Mouse (Mus musculus): ENCODE data around the gene Kcng3.

The Kcng3 gene

DNA sequence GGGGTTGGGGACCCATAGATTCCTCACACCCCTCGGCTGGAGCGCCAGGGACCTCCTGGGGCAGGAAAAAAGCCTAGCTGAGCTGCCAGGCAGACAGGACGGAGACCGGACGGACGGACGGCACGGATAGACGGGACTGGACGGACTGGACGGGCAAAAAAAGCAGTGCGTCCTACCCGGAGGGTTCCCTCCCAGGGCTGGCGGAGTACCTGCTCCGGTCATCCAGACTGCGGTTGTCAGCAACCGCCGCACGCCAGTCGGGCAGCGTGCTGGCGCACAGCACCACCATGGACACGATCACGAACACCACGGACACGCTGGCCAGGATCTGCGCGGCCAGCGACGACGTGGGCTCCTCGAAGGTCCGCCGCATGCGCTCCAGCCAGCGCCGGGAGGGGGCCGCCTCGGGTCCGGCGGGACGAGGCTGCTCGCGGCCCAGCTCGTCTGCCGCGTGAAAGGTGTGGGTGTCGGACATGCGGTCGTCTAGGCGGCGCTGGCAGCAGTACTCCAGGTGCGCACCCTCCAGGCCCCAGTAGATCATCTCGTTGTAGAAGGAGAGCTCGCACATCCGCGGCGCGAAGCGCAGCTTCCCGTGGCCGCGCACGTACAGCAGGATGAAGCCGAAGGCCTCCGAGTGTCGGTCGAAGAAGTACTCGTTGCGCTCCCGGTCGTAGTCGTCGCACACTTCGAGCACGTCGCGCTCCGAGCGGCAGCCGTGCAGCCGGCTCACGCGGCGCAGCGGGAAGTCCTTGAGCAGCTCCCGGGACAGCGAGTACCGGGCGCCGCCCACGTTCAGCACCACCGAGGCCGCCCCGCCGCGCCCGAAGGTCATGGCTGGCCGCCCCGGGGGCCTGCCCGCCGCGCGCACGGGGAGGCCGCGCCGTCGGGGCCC lies 662 bp downstream of the Kcng3 start:
- DNase-seq: peak; percentile 28 to 29

DNA sequence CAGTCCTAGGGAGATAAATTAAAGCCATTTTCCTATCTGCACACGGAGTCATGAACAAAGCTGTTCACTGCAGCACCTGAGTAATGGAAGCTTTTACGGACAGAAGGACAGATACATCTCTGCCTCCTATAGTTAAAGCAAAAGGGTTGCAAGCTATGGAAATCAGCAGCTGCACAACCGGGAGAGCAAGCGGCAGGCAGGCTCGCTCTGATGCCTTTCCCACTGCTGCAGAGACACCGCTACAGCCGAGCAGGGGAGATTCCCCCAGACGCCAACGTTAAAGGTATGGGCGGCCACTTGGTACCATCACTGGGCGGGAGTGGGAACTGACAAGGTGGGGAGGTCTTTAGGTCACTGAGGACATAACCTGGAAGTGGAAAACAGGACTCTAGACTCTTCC lies 17.8 kb downstream of the Kcng3 start:
- DNase-seq: no peak

DNA sequence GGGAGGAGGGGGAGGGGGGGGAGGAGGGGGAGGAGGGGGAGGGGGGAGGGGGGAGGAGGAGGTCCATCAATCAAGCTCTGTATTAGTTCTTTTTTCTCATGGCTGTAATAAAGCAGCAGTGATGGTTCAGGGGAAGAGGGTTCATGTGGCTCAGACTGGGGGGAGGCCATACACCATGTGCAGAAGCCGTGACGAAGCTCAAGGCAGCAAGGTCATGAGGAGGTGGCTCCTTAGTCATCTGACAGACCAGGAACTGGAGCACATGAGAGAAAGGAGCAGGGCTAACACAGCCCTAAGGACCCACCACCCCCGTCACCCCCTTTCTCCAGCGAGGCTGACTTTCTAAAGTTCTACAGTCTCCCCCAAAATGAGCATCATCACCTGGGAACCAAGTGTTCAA lies 22.2 kb downstream of the Kcng3 start:
- DNase-seq: no peak

DNA sequence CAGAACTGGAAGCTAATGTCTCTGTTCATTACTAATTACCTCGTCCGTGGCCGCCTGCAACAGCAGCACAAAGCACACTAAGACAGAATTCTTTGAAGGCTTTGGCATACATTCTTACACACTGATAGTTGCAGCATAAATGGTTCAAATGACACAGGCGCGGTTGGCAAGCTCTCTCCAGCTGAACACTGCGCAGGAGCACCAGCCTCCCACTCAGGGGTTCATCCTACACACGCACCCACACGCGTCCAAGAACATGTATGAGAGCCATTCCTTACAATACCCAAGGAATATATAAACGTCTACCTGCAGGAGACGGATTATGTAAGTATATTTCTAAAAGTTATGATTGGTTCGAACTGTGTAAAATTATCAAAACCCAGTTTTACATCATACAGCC lies 30.7 kb downstream of the Kcng3 start:
- no peak for DNase-seq

DNA sequence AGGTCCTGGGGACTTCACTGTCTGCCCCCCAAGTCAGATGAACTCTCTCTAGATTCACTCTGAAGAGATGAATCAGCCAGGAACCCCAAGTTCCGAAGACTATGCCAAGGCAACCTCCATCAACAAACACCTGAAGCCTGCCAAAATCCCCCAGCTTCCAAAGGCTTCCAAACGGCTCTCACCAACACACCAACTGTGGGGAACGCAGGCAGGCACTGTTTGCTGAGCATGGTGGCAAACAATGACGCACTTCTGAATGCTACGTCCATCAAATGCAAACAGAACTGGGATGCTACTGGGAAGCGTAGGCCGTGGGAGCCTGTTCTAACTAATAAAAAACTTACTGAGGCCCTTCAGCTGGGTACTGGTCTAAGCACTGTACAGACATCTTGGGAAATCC lies 35.7 kb downstream of the Kcng3 start:
- no peak for DNase-seq

DNA sequence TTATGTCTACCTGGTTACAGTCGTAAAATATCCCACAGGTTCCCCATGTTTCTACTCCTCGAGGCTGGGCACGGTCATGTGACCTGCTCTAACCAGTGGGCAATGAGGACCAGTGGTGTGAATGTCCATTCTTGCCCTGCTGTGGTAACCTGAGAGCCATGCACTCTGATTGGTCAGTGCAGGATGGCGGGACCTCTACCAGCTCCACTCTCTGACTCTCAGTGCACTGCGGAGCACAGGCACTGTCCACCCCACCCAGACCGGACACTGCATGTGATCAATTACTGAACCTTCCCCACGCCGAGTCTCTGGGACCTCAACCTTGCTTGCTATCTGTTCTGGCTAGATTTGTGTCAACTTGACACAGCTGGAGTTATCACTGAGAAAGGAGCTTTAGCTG lies 37.2 kb downstream of the Kcng3 start:
- DNase-seq: no peak

DNA sequence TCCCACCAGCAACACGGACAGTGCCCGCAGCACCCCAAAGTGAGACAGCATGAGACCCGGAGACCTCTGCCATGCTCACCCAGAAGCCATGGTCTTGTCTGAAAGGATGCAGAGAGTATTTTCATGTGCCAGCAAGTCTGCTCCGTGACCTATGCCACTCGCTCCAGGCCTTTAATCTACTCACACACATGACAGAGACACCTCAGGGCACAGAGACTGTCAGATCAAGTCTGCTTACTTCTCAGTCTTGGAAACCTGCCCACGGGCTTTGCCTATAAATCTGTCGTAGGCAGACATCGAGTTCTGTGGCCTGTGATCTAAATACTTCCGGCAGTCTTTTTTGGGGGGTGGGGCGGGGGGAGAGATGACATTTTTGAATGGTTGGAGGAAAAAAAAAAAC lies 38.3 kb downstream of the Kcng3 start:
- DNase-seq: peak; percentile 56 to 59

DNA sequence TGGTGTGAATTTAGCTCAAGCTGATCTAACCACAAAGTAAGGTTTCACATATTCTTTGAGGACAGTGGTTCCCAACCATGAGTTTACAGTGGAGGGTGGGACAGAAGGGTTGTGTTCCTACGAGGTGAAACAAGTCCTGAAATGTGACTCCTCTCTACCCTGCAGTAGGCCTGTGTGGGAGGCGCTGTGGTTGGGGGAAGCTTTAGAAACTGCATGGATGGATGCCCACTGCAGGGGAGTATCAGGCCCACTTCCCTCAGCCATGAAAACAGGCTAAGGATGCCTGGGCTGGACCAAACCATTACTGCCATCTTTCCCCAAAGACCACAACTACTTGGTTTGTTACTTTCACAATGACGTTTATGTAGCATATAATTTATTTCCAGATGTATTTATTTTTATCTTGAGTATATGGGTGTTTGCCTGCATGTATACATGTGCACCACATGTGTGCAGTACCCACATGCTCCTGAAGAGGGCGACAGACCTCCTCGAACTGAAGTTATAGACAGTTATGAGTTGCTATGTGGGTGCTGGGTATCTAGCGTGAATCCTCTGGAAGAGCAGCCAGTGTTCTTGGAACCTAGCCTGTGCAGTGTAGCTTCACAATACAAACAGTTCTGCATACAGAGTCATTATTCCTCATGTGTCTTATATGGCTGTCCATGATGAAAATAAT lies 42.9 kb downstream of the Kcng3 start:
- no peak for DNase-seq

DNA sequence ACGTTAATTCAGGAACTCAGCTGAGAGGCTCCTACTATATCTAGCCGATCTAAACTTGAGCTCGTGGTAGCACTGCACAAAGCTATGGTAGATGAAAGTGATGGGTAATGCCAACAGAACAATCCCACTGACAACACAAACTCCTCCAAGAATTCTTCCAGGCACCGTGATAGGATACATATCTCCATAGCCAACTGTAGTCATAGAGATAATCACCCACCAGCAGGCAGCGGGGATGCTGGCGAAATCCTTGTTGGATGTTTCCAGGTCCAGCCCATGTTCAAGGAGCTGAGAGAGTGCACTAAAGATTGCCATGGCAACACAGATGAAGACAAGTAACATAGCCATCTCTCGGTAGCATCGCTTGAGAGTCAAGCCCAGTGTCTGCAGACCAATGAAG lies 44.0 kb downstream of the Kcng3 start:
- peak in 1 of 2 experiments; percentile 27 for DNase-seq

DNA sequence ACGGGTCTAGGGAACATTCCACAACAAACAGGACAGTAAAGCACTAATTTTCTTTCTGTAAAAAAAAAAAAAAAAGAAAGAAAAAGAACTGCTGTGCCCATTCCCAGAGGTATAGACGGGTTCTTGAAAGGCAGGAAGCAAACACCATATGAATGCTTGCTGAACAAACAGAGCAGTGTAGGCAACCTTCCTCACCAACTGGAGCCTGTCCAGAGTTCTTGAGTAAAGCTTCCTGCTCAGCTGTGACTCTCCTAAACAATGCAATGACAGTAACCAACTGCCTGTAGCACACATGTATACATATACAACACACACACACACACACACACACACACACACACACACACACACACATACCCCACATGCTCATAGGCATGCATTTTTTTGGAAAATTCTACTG lies 49.1 kb downstream of the Kcng3 start:
- no peak for DNase-seq

DNA sequence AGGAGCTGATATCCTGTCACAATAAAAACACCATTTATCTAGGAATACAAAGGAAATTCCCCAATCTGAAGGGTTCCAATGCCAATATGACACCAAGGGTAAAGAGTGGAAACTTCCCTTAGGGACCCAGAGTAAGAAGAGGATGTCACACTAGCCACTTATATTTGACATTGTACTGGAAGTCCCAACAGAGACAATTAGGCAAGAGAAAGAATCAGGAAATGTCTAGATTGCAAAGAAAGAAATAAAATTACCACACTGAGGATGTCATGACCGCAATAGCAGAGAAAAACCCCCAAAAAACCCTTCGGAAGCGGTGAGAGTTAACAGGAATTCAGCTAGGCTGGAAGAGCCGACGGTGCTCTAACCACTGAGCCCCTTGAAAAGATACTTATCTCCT lies 51.0 kb downstream of the Kcng3 start:
- no peak for DNase-seq

DNA sequence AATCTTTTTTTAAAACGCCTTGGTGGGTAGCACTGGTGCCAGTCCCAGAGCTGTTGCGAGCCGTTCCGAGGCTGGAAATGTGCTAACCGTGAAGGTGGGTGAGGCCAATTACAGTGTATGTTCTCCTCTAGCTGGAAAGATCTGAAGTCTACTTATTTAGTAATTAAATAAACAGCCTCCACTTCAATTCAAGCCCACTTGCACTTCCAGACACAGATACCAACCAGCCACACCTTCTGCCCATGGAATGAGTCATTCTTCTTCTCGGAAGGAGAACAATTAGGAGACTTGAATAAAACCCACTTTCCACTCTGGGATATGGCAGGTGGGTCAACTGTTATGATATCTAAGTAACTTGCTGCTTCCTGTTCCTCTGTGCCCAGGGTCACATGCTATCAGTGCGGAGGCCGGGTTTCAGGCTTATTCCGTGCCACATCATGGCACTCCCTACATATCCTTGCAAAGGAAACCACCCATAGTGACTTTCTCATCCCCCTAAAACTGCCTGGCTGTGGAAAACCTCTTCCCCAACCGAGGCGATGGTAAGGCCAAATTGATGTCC lies 54.8 kb downstream of the Kcng3 start:
- no peak for DNase-seq

DNA sequence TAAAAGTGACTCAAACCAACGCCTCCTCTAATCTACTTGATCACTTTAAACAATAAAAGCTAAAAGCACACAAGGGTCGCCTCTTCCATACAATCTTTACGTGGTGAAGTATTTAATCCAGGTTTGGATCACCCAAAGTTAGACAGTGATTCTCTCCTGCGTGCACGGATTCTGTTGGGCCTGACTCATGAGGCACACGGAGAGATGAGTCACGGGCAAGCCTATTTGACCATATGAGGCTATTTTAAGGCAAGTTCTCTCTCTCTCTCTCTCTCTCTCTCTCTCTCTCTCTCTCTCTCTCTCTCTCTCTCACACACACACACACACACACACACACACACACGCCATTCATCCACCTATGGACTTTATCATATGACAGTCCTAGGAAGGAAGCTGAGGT lies 57.1 kb downstream of the Kcng3 start:
- no peak for DNase-seq

DNA sequence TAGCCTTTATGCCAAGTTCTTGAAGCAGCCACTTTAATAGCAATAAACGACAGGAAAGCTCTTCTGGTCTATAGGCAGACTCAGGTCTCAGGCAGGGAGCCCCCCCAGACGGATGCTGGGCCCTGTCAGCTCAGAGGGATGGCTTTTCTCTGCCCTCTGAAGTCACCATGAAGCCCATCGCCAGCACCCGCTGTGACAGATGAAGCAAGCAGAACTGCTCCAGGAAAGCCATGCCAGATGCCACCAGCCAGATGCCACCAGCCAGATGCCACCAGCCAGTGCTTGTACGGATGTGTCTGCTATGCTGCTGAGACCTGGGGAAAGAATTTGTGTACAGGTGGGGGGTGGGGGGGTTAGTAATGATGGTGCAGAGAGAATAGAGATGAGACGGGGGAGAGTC lies 58.6 kb downstream of the Kcng3 start:
- DNase-seq: peak; percentile 85 to 89

DNA sequence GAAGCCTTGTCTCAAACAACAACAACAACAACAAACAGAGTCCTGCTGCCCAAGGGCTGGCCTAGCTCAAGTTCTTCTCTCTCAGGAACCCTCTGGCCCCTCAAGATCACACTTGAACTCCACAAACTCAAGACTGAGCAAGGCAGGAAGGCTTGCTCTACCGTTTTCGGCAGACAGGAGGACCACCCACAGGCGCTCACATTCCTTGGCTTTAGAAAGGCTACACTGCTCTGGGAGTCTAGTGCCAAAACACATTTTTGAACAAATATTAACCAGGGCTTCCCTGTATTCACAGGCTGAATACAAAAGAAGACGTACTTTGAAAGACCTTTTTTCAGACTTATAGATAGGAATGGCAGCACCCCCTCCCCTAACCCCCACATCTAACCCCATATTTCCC lies 59.3 kb downstream of the Kcng3 start:
- peak; percentile 20 to 28 for DNase-seq

DNA sequence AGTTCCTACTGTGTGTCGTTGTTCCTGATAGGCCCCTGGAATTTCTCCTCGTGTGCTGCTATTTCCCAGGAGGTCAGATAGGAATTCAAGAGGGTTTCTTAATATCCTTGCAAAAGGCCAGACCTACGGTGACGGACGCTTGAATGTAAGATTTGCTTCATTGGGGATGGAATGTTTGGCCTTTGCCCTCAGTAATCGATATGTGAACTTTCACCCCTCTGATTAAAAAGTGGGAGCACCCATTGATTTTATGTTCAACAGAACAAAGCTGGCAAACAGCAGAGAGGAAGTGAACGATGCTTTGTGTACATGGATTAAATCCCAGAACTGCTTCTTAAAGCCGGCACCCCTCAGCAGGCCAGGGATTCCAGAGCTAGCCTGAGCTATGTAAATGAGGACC lies 64.3 kb downstream of the Kcng3 start:
- DNase-seq: no peak

DNA sequence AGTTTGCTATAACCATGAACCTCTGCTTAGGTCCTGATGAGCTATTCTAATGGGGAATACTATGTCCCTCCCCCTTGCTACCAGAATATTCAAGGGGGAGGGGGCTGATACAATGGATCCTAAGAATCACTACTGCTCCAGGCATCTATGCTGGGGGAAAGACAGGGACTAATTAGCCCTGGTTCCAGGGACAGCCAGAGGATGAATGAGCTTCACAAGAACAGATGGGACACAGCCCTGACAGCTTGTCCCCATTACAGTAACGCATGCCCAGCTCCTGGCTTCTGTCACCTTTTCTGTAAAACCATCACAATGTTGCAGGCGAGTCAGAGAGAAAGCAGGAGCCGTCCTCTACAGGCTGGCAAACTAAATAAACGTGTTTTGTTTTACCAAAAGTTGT lies 66.2 kb downstream of the Kcng3 start:
- DNase-seq: peak; percentile 74 to 76

DNA sequence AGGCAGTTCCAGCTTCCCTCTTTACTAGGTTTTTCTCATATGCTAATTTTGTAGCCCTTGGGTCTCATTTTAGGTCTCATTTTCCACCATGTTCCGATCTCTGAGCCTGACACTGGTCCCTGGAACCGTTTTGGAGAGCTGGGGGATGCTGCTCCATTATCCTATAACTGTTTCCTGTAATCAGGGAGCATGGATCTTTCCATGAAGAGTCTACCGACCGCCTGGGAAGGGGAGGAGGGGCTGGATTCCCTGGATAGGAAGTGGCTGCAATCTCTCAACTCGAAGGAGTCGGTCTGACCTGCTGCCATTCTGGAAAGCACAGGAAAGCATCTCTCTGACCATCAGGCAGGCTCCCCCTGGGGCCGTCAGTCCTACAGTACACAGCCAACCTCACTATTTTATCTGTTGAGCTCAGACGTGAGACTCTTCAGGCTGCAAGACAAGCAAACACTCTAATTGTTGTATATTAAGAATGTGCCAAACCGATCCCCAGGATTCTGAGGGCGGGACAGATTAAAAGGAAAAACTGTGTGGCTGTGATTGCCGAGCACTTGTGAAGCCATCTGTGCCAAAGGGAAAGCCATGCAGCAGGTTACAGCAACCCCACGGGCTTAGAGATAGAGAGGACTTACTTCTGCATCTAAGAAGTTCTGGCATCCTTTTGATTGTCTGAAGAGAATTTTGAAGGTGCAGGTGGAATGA lies 67.4 kb downstream of the Kcng3 start:
- peak; percentile 57 to 61 for DNase-seq

DNA sequence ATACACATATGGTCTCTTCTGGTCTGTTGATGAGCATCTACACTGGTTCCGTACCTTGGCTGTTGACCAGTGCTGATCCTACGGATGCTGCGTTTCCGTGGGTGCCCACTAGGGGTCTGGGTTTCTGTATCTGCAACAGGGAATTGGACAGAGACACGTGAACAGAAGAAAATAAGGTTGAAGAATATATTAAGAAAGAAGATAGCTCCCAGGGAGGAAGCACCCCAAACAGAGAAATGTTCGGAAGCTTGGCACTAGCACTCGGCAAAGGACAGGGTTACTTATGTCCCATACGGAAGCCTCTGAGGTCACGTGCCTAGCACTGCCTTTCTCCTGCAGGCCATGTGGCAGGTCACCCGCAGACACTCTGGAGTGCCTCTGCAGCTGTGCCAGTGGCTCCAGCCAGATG lies 68.0 kb downstream of the Kcng3 start:
- peak; percentile 80 to 86 for DNase-seq

DNA sequence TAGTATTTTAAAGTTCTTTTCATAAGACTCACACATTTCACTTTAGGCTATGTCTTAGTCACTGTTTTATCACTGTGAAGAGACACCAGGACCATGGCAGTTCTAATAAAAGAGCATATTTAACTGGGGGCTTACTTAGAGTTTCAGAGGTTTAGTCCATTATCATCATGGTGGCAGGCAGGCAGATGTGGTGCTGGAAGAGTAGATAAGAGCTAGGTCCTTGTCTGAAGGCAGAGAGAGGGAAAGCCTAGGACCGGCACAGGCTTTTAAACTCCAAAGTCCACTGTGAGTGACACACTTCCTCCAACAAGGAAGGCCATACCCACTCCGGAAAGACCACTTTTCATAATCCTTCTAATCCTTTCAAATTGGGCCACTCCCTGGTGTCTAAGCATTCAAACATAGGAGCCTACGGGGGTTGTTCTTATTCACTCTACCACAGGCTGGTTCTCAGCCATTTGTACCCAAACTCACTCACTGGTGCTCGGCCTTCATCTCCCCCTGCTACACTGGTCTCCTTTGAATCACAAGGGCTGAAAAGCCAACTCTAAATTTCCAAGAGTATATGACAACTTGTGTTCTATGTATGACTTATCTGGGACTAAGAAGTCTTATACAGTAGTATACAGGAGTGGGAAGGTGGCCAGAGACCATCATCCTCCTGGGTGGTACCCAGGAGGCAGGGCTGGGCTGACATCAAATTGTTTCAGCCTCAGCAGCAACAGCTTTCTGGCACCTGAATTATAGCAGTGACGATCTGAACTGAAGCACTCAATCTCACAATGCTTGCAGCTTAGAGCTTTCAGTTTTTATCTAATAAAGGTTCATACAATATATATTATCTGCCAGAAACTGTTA lies 69.3 kb downstream of the Kcng3 start:
- DNase-seq: no peak

DNA sequence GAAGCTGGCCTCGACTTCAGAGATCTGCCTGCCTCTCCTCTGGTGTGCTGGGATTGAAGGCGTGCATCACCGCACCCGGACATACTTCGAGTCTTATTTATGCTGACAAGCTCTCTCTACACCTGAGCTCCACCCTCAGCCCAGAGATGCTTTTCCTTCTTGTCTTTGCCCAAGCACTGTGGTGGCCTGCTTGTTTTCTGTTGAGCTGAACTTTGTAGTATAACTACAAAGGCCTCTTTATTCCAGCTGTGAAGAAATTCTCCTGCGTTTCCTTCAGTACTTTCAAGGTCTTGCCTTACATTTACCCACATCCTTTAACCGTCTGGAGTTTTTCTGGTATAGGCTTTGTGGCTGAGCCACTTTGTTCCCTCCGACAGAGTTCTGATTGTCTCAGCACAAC lies 72.6 kb downstream of the Kcng3 start:
- no peak for DNase-seq

DNA sequence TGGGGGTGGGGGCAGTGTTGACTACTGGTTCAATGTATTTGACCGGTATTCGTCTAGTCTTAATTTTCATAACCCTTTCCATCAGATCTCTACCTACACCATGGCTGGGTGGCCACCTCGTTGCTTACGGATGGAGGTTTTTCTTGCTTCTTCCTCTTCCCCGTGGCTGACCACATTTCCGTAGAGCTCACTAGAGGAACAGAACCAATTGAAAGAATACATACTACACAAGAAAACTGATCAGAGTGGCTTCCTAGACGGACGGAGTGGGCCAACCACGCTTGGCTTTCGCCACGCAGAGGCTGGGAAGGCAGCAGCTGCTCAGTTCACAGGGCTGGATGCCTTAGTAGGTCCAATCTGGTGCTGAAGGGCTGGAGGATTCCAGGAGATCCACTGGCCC lies 75.9 kb downstream of the Kcng3 start:
- no peak for DNase-seq
